Mouse (Mus musculus): Measurements from ENCODE around the gene Tnrc6b.

DNA sequence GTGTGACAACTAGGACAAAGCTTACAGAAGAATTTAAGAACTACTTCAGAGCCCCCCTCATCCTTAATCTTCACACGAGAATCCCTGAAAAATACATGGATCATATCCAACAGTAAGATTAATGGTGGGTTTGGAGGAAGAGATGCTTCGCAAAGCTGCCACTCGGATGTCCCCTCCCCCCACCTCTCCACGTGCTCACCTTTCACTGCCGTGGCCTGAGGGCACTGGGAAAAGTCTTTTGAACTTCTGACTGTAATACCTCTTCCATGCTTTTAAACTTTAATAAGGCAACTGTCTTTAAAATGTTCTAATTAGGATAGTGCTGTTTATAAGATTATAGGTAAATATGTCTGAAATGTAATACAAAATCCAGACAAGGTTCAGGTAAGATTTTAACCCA, 263.2 kb downstream of the Tnrc6b start:
- no peak for TF ChIP-seq CTCF (IDR thresholded peaks at IDR 0.05; ENCODE audit: insufficient read depth, low read depth, low read length)
- no peak for TF ChIP-seq POLR2A (IDR thresholded peaks at IDR 0.05; ENCODE audit: insufficient read depth, low read depth, low read length)
